Mouse (Mus musculus): ENCODE measurements at regions not wholly inside any gene's neighbourhood (a gene's known extent, or its start where the extent isn't known, plus 50 kb on each side); places are given as distances from the start of the nearest gene placed in this dataset.

DNA sequence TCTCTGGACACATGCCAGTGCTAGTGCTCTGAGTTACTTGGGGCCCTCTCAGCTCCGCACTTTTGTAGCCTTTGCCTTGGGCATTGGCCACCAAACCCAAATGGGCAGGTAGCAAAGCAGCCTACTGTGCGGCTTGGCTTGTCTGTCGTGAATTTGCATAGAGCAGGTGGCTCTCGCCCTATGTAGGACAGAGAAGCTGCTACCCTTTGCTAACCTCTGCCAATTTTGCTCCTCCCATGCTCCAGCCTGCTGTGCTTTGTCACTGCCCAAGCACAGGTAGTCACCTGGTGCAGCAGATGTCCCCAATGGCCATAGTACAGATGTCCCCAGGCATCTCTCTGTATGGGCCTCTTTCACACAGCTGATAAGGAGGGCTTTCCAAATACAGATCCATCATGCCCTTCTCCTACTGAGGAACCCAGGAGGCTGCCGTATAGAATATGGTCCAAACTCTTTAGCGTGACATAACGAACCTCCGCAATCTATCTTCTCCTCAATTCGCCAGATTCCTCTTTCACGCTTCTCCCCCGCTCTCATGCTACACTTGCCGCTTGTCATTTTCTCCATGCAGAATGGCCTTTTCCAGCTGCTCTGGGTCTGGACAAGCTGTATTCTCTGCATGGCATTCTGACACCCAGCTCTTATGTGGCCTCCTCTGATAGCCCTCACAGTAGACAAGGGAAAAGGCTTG lies 143.7 kb upstream of the Snx19 start:
- Histone ChIP-seq H3K27me3 (ENCODE audit: insufficient read depth, low read length) (peaks cover 19% of the 10 kb centered on the region; the same call in 1 of the 2 replicates), H3K4me3 (replicated peaks; ENCODE audit: low read length) (no peak overlapping the region), H3K36me3 (ENCODE audit: insufficient read depth, low read length) (no peaks in the 10 kb centered on the region), H3K4me1 (replicated peaks; ENCODE audit: low read depth, low read length) (peaks cover 23% of the 10 kb centered on the region), H3K9me3 (ENCODE audit: low read length) (peaks cover 5% of the 10 kb centered on the region; the same call in 1 of the 2 replicates)
- no peak for TF ChIP-seq NANOG (IDR thresholded peaks at IDR 0.05; ENCODE audit: borderline replicate concordance, low read length)
- no peak for TF ChIP-seq CTCF (conservative IDR thresholded peaks at IDR 0.05; ENCODE audit: low read length)
- no peak for TF ChIP-seq POU5F1 (IDR thresholded peaks at IDR 0.05; ENCODE audit: borderline replicate concordance, low read length)

DNA sequence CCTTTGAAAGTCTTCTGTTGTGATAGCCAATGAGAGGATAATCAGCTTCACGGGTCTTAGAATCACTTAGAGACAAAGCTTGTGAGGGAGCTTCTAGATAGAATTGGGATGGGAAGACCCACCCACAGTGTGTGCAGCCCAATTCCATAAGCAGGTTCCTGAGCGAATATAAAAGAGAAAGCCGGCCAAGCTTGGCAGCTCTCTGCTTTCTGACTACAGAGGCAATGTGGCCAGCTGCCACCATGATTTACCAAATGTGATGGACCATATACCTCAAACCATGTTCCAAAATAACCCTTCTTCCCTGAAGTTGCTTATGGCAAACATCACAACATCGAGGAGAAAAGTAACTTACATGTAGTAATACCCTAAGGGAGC lies 143.1 kb upstream of the Snx19 start:
- Histone ChIP-seq H3K27me3 (ENCODE audit: insufficient read depth, low read length) (peaks cover 19% of the 10 kb centered on the region; the same call in 1 of the 2 replicates), H3K4me1 (replicated peaks; ENCODE audit: low read depth, low read length) (peaks cover 23% of the 10 kb centered on the region), H3K4me3 (replicated peaks; ENCODE audit: low read length) (no peak overlapping the region), H3K36me3 (ENCODE audit: insufficient read depth, low read length) (no peaks in the 10 kb centered on the region), H3K9me3 (ENCODE audit: low read length) (peaks cover 1% of the 10 kb centered on the region; the same call in 1 of the 2 replicates)
- TF ChIP-seq CTCF (conservative IDR thresholded peaks at IDR 0.05; ENCODE audit: low read length): no peak
- TF ChIP-seq NANOG (IDR thresholded peaks at IDR 0.05; ENCODE audit: borderline replicate concordance, low read length): no peak
- TF ChIP-seq POU5F1 (IDR thresholded peaks at IDR 0.05; ENCODE audit: borderline replicate concordance, low read length): no peak

DNA sequence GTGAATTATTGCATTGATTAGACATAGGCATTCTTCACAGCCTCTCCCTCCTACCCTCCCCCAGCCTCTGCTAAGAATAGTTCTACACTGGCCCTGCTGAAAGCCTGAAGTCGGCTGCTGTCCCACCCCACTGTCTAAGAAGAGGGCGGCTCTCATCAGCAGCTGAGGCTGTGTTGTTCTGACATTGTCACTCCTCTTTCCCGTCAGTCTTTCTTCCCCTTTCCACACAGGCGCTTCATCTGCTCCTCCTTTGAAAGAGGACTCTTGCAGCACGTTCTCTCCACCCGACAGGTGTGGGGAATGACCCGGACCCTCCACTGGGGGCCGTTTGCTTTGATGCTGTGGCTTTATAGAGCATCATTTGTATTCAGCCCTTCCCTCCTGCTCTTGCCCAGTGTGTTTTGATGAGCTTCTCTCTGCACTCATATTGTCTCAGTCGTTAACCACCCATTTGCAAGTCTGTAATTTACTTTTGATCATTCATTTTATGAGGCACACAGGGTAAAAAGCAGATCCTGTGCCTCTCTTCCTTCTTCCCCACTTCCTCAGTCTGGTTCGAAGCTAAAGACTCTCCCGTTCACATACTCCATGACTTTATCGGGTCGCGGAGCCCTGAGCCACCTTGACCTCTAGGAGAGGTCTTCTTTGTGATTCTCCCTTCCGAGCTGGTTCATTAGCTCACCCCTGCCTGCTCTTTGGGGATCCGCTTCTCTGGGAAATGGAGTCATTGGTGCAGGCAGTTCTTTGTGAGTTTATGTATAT lies 142.2 kb upstream of the Snx19 start:
- Histone ChIP-seq H3K36me3 (ENCODE audit: insufficient read depth, low read length) (no peaks in the 10 kb centered on the region), H3K4me1 (replicated peaks; ENCODE audit: low read depth, low read length) (peaks cover 23% of the 10 kb centered on the region), H3K9me3 (ENCODE audit: low read length) (no peaks in the 10 kb centered on the region), H3K4me3 (replicated peaks; ENCODE audit: low read length) (no peak overlapping the region), H3K27me3 (ENCODE audit: insufficient read depth, low read length) (peaks cover 19% of the 10 kb centered on the region; the same call in 1 of the 2 replicates)
- TF ChIP-seq NANOG (IDR thresholded peaks at IDR 0.05; ENCODE audit: borderline replicate concordance, low read length): no peak
- no peak for TF ChIP-seq POU5F1 (IDR thresholded peaks at IDR 0.05; ENCODE audit: borderline replicate concordance, low read length)
- no peak for TF ChIP-seq CTCF (conservative IDR thresholded peaks at IDR 0.05; ENCODE audit: low read length)

DNA sequence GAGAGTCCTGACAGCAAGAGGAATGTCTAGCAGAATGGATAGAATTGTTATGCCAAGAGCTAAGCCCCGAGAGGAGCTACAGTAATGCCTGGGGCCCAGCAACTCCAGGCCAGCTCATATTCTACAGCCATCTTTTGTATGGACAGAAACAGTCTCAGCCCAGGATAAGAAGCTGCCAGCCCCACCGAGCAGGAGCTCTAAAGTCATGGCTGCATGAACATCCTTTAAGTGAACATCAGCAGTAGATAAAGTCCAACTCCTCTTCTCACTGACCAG lies 141.6 kb upstream of the Snx19 start:
- Histone ChIP-seq H3K9me3 (ENCODE audit: low read length) (no peaks in the 10 kb centered on the region), H3K27me3 (ENCODE audit: insufficient read depth, low read length) (peaks cover 18% of the 10 kb centered on the region; the same call in 1 of the 2 replicates), H3K4me1 (replicated peaks; ENCODE audit: low read depth, low read length) (peaks cover 23% of the 10 kb centered on the region), H3K4me3 (replicated peaks; ENCODE audit: low read length) (no peak overlapping the region), H3K36me3 (ENCODE audit: insufficient read depth, low read length) (no peaks in the 10 kb centered on the region)
- TF ChIP-seq CTCF (conservative IDR thresholded peaks at IDR 0.05; ENCODE audit: low read length) (no peak), NANOG (IDR thresholded peaks at IDR 0.05; ENCODE audit: borderline replicate concordance, low read length) (no peak), POU5F1 (IDR thresholded peaks at IDR 0.05; ENCODE audit: borderline replicate concordance, low read length) (no peak)

DNA sequence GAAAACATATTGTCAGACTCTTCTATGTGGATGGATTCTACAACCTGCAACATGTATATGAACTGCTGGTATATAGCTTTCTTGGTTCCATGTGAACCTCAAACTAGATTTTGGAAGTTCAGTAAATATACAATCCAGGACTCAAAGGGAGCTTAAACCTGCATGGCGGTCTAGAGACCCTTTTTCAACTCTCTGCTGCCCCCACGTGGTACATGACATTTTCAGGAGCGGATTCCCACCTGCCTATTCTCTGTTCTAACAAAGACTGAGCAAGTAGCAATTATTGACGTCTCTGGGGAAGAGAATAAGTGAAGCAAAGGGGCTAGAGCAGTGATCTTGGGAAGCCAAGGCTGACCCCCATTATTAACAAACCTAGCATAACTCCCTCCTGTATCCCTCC lies 127.1 kb upstream of the Snx19 start:
- H3K36me3 ChIP-seq (ENCODE audit: insufficient read depth, low read length): no peaks in the 10 kb centered on the region
- TF ChIP-seq NANOG (IDR thresholded peaks at IDR 0.05; ENCODE audit: borderline replicate concordance, low read length): no peak
- TF ChIP-seq CTCF (conservative IDR thresholded peaks at IDR 0.05; ENCODE audit: low read length): peak; percentile 67
- no peak for TF ChIP-seq POU5F1 (IDR thresholded peaks at IDR 0.05; ENCODE audit: borderline replicate concordance, low read length)
- H3K4me1 ChIP-seq (replicated peaks; ENCODE audit: low read depth, low read length): peaks cover 7% of the 10 kb centered on the region
- no peak overlapping the region for H3K4me3 ChIP-seq (replicated peaks; ENCODE audit: low read length)
- H3K9me3 ChIP-seq (ENCODE audit: low read length): no peaks in the 10 kb centered on the region
- H3K27me3 ChIP-seq (ENCODE audit: insufficient read depth, low read length): no peaks in the 10 kb centered on the region; the same call in 1 of the 2 replicates

DNA sequence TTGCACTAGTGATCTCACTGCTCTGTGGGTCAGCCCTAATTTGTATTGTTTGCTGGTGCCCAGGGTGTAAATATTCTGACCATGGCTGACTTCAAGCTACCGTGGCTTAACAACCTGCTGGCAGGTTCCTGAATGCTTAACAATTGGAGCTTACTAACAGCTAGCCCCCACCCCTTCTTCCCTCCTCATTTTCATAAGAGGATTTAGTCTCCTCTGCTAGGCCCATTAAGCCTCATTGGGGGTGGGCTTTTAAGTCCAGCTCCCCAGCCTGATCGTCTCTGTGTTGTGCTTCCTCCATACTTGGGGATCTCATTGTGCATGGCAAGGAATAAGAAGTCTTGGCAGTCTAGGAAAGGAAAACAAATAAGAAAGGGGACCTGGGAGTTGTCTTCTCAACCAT lies 118.6 kb upstream of the Snx19 start:
- Histone ChIP-seq H3K4me3 (replicated peaks; ENCODE audit: low read length) (no peak overlapping the region), H3K9me3 (ENCODE audit: low read length) (no peaks in the 10 kb centered on the region), H3K27me3 (ENCODE audit: insufficient read depth, low read length) (no peaks in the 10 kb centered on the region), H3K36me3 (ENCODE audit: insufficient read depth, low read length) (no peaks in the 10 kb centered on the region), H3K4me1 (replicated peaks; ENCODE audit: low read depth, low read length) (peaks cover 6% of the 10 kb centered on the region)
- TF ChIP-seq POU5F1 (IDR thresholded peaks at IDR 0.05; ENCODE audit: borderline replicate concordance, low read length) (no peak), CTCF (conservative IDR thresholded peaks at IDR 0.05; ENCODE audit: low read length) (no peak), NANOG (IDR thresholded peaks at IDR 0.05; ENCODE audit: borderline replicate concordance, low read length) (no peak)

DNA sequence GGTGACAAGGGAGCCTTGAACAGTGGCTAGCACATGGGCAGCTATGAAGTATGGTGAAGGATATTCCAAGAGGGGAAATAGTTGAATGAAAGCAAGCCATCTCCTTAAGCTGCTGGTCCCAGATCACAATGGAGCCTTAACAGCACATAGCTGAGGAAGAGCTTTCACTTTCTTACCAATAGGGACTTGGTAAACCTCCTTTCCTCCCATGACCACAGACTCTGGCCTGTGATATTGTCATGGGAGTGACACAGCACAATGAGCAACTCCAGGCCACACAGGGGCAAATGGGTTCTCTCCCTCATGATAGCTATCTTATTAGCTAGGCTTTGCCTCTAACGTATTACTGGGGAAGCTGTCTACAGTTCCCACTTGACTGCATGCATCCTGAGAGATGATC lies 113.5 kb upstream of the Snx19 start:
- Histone ChIP-seq H3K4me1 (replicated peaks; ENCODE audit: low read depth, low read length) (no peaks in the 10 kb centered on the region), H3K4me3 (replicated peaks; ENCODE audit: low read length) (no peak overlapping the region), H3K36me3 (ENCODE audit: insufficient read depth, low read length) (no peaks in the 10 kb centered on the region), H3K9me3 (ENCODE audit: low read length) (no peaks in the 10 kb centered on the region), H3K27me3 (ENCODE audit: insufficient read depth, low read length) (no peaks in the 10 kb centered on the region)
- TF ChIP-seq NANOG (IDR thresholded peaks at IDR 0.05; ENCODE audit: borderline replicate concordance, low read length): no peak
- no peak for TF ChIP-seq POU5F1 (IDR thresholded peaks at IDR 0.05; ENCODE audit: borderline replicate concordance, low read length)
- no peak for TF ChIP-seq CTCF (conservative IDR thresholded peaks at IDR 0.05; ENCODE audit: low read length)

DNA sequence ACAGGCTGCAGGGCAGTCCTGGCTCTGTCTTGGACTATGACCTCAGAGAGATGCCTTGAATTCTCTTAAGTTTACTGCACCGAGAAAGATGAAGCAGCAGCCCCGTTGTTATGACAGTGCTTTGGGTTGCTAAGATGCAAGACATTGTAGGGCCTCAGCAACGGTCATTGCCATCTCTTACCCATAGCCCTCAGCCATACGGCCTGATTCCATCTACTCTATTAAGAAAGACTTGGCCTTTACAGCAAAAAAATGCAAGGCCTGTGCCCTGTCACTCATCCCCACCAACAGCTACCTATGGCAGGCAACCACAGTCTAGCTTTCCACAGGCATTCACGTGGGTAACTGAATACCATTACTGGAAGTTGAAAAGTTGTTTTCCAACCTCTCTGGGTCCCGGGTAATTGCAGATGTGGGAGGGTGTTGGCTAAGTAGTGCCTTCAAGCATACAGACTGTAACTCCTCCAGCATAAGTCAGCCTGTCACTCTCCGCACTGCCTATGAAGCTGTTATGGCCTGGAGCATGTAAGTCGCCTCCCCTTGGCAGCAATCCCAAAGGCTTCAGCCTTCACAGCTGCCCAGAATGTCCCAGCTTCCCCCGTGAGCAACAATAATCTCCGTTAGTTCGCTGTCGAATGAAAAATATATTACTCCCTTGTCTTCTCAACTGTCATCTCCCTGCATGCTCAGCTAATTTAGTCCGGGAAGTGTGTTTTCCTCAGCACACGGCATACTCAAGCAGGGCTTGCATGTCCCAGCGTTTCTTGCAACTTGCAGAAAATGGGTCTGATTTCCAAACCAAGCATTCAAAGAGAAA lies 112.3 kb upstream of the Snx19 start:
- Histone ChIP-seq H3K36me3 (ENCODE audit: insufficient read depth, low read length) (no peaks in the 10 kb centered on the region), H3K9me3 (ENCODE audit: low read length) (no peaks in the 10 kb centered on the region), H3K4me1 (replicated peaks; ENCODE audit: low read depth, low read length) (no peaks in the 10 kb centered on the region), H3K27me3 (ENCODE audit: insufficient read depth, low read length) (no peaks in the 10 kb centered on the region), H3K4me3 (replicated peaks; ENCODE audit: low read length) (no peak overlapping the region)
- TF ChIP-seq CTCF (conservative IDR thresholded peaks at IDR 0.05; ENCODE audit: low read length) (no peak), POU5F1 (IDR thresholded peaks at IDR 0.05; ENCODE audit: borderline replicate concordance, low read length) (no peak)

Data from E14TG2a.4 (cell line).